Mouse (Mus musculus) spleen, adult 12 weeks (tissue): Measurements from ENCODE around the gene Pla2g2d.

Experiments used
- DNase-seq: peaks from one replicate; pipeline ENCODE4 v3.0.0; 2022; ENCODE audit warnings: low spot score

The Pla2g2d gene

DNA sequence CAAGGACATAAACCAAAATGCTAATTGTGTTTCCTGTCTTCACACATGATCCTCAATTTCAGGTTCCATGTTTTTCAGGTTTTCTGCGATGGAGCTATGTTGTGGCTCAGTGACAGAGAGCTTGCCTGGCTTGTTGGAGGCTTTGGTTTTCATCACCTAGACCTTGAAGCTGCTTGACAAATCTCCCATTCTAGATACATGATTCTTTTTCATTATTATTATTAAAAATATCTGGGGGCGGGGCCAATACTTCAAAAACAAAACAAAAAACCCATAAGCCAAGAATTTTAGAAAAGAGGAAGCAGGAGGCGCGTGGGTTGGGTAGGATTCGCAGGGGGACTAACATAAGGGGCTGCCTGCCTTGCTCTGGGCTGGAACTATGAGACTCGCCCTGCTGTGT lies at the start of gene Pla2g2d:
Pla2g2d (plus strand) TSS at position 301 of the 400 bp plus-strand sequence.
- DNase-seq = no peak

GRCm38 (mm10) chr4:138725751-138726150 lies 49.8 kb upstream of the Pla2g2d start:
- DNase-seq = no peak

GRCm38 (mm10) chr4:138729018-138729703 lies 46.4 kb upstream of the Pla2g2d start:
- DNase-seq = no peak

GRCm38 (mm10) chr4:138734105-138734504 lies 41.4 kb upstream of the Pla2g2d start:
- no peak for DNase-seq

DNA sequence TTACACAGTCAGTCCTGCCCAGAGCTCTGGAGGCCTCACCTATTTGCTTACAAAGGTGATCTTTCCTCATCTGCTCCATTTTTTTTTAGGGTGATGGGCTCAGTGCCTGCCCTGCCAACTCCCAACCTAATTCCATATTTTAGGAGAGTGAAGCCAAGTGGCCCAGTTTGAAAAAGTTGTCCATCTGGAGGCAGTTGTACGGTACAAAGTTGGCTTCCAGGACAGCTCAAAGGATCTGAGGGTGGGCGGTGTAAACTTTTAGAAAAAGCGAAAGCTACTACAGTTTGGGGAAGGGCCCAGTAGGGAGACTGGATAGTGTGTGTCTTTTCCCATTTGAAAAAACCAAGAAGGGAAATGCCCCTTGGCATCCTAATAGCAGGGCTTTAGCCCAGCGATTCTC lies 40.7 kb upstream of the Pla2g2d start:
- no peak for DNase-seq

DNA sequence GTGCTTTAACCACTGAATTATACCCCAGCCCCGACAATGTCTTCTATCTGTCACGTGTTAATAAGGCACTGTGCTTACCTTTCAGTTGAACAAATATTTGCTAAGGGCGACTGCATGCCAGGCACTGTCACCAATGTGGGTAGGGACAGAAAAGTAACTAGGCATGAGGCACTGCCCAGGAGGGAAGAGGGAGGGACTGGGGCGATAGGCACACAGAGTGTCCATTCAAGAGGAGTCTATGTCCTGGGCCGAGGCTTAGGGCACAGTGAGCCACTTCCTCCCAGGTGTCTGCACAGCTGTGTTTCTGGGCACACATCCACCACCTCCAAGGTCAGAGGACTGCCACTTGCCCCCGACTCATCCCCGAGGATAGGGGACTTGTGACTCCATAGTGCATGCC lies 38.5 kb upstream of the Pla2g2d start, which contains the start of gene Ubxn10:
Ubxn10 (minus strand) TSS at position 137 of the 400 bp plus-strand sequence.
- DNase-seq = no peak

DNA sequence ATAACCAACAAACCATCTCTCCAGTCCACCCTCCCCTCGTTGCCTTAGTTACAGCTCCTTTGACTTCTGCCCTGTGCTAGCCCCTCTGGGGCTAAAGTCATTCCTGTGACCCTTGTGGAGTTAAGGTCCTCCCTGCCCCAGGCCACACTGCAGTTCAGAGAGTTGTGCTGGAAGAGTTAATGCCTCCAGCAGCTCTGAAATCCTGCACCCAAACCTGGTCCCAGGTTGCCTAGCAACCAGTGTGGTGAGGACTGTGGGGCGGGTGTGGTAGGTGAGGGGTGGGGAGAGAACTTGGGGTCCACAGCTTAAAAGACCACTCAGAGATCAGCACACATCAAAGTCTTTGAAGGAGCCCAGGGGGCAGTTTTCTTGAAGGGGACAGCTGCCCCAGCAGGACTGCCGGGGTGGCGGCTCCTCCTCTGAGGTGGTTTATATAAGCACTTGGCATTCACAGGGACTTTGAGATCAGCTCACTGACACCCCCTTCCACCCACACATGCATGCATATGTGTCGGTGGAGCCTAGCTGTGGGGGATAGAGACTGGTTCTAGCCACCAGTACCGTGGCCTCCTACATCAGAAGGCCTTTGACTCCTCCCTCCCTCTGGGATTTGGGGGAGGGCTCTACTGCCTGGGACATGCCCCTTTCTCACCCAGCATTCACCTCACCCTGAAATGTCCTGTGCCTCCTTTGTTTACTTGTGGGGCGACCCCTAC lies 36.2 kb upstream of the Pla2g2d start:
- no peak for DNase-seq

DNA sequence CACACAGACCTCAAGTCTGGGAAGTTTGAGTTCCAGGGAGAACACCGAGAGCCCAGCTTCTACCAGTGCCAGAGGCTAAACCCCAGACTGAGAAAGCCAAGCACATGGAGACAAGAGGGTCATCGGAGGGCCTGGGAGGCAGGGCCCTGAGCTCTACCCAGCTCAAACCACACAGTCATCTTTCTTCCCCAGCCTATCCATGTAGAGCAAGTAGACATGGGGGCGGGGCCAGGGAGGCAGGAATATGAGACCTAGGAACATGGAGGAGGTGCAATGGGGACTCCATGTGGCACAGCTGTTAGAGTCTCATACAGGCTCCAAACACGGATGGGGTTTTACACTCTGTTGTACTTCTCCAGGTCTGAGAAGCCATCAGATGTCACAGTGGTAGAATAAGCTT lies 29.7 kb upstream of the Pla2g2d start:
- DNase-seq = no peak

DNA sequence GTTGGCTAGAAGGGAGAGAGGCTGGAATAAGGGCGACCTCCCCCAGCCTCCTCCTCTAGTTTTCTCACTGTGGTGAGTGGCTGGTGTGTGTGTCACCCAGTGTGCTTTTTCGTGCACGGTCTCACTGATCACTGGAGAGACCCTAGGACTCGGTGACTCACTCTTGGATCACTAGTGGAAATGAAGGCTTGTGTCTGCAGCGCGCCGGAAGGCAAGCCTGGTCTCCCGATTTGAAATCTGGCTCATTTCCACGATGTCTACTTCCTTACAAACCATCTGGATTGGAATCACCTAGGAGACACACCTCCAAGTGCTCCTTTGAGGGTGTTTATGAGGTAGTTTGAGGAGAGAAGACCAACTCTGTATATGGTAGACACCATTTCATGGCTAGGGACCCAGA lies 28.7 kb upstream of the Pla2g2d start:
- DNase-seq = no peak

GRCm38 (mm10) chr4:138747851-138748250 lies 27.7 kb upstream of the Pla2g2d start:
- no peak for DNase-seq

- no peak for DNase-seq
Observed at GRCm38 (mm10) chr4:138748369-138749072, 27.0 kb upstream of the Pla2g2d start.

DNA sequence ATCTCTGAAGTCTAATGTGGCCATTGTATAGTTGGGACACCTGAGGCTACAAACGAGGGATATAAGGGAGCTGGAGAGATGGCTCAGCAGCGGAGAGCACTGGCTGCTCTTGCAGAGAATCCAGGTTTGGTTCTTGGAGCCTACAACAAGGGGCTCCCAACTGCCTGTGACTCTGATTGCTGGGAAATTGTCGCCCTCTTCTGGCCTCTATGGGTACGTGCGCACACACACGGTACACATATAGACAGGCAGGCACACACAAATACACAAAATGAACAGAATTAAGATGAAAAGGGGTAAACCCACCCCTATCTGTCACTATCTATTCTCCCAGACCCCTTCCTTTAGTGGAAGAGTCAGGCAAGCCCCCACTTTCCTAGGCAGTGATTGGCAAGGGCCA lies 22.9 kb upstream of the Pla2g2d start:
- DNase-seq = no peak

DNA sequence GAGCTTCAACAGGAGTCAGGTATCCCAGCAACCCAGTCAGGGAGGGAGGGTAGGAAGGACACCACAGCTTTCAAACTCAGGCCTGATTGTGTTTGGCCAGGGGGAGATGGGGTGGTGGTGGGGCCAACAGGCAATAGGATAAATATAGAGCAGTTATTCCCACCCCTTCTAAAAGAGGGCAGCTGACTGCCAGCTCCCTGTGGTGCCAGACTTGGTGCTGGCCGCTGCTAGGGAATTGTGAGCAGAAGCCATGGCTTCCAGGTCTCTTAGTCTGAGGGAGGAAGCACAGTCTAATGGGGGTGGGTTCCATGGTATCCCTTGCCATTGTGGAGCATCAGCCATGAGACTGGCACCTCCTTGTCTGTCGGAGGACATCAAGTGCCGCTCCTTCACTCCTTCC lies 21.9 kb upstream of the Pla2g2d start:
- DNase-seq = no peak

DNA sequence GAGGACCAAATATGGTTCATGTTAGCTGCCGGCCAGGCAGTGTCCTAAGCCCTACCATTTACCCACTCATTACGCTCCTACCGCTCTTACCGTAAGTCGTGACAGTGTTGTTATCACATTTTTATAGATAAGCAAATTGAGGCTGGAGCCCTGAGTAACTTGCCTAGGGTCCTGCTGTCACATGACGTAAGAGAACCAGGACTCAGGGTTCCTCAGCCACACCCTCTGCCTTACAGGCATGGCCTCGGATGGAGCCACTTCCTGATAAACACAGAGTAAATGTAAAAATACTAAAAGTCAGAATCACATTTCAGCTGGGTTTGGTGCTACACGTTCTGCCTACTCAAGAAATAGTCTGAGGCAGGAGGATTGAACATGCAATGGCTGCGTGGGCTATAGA lies 21.1 kb upstream of the Pla2g2d start:
- no peak for DNase-seq

DNA sequence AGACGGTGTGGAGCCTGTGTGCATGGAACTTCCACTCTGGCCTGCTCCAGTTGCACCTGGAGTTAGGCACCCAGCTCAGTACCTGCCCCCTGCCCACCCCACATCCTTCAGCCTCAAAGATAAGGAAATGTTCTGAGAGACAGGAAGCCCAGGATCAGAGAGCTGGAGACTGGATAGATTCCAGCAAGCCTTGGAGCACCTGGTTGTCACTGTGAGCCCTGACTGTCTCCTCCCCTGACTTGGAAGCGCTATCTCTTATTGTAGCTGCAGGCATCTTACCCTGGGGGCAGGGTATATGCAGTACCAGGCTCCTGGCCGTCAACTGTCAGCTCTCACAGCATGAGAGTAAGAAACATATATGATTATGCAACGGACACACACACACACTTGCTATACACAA lies 20.1 kb upstream of the Pla2g2d start:
- no peak for DNase-seq

DNA sequence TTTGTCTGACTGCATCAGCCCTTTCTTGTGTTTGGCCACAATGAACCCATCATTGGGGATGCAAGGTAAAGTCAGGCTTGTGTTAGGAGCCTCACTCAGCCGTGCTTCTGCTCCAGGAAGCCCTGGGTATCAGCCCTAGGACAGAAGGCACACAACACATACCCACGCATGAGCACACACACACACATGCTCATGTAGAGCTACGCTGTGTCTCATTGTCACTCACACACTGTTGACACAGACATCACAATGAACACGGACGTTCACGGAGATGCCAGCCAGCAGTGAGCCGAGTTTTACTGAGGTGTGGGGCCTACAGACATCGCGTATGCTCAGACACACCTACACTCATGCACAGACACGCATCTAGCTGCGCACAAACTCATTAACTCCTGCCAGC lies 19.6 kb upstream of the Pla2g2d start:
- DNase-seq = no peak

GRCm38 (mm10) chr4:138757416-138757815 lies 18.1 kb upstream of the Pla2g2d start, which contains the start of gene Pla2g2f:
Gene Pla2g2f (minus strand): TSS chr4:138757626.
- no peak for DNase-seq

GRCm38 (mm10) chr4:138762266-138762665 lies 13.3 kb upstream of the Pla2g2d start:
- no peak for DNase-seq

- no peak for DNase-seq
Observed at GRCm38 (mm10) chr4:138771970-138772369, 3.6 kb upstream of the Pla2g2d start.

DNA sequence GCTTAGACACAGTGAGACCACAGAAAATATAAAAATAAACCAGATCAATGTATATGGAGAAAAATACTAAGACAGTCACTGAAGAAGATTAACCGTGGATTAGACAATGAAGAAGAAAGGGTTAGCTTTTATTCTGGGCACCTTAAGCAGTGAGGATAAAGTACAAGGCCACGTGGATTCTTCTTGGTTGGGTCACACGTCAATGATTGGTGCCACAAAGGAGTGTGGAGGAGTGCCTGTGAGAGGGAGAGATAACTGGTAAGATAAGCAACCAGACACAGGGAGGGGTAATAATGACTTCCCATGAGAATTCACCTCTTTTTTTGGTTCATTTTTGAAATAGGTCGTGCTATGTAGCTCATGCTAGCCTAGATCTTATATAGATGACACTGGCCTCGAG lies 3.1 kb upstream of the Pla2g2d start:
- no peak for DNase-seq

GRCm38 (mm10) chr4:138777417-138778407 lies 2.2 kb downstream of the Pla2g2d start:
- DNase-seq = no peak

- no peak for DNase-seq
Observed at GRCm38 (mm10) chr4:138780300-138780699, 4.8 kb downstream of the Pla2g2d start.
